Mouse (Mus musculus) kidney, adult 2 months (tissue): Measurements from ENCODE around the gene Ccdc107. TPM values are rescaled to one million over a fixed set of nuclear protein-coding genes. Genes with fewer than 3 reads are reported as not detected.
A peak's percentile ranks its signal among the peaks of the same experiment; 100 is the strongest.

Experiments
- DNase-seq: peaks from one replicate; pipeline ENCODE4 v3.0.0; 2021
- H3K27ac ChIP-seq: fragments of 200-500 bp; 2 replicates; pipeline ENCODE4 v1.5.1; 2012; ENCODE audit warnings: low read depth, low read length, control low read depth, inconsistent platforms; ENCODE audit not compliant: insufficient read depth
- H3K27me3 ChIP-seq: fragments of 200-500 bp; replicated peaks from 2 replicates; pipeline ENCODE4 v1.6.1; 2012; ENCODE audit warnings: mild to moderate bottlenecking, moderate library complexity, low read length, inconsistent platforms; ENCODE audit not compliant: control insufficient read depth, insufficient read depth
- H3K36me3 ChIP-seq: fragments of 200-500 bp; 2 replicates; pipeline ENCODE4 v1.6.1; 2012; ENCODE audit warnings: mild to moderate bottlenecking, moderate library complexity, low read length, inconsistent platforms; ENCODE audit not compliant: control insufficient read depth, insufficient read depth
- H3K4me1 ChIP-seq: fragments of 200-500 bp; 2 replicates; pipeline ENCODE4 v1.6.1; 2011; ENCODE audit warnings: low read length; ENCODE audit not compliant: control insufficient read depth, insufficient read depth
- H3K4me3 ChIP-seq: fragments of 200-500 bp; 2 replicates; pipeline ENCODE4 v1.5.1; 2011; ENCODE audit warnings: mild to moderate bottlenecking, low read depth, low read length, control low read depth; ENCODE audit not compliant: insufficient read depth
- CTCF ChIP-seq: fragments of 200-500 bp; conservative IDR thresholded peaks from 2 replicates; pipeline ENCODE4 v1.5.1; 2011; ENCODE audit warnings: low read depth, mild to moderate bottlenecking, control low read depth, low read length, moderate library complexity, mixed read lengths; ENCODE audit not compliant: insufficient read depth, insufficient read length
- POLR2A ChIP-seq: fragments of 200-500 bp; IDR thresholded peaks from one replicate; pipeline ENCODE4 v1.6.1; 2011; ENCODE audit warnings: low read depth, low read length, control low read depth
- WGBS: fragments of 180-500 bp; shearing (Covaris S2); methylation state at CpG from one replicate; pipeline ENCODE4 v1.1.7; 2018; 5-methylcytosine and 5-hydroxymethylcytosine counted together
- polyA plus RNA-seq: library from polyadenylated mRNA; depleted of rRNA; stranded (reverse); fragments of >200 nt; gene quantifications from 2 replicates; pipeline ENCODE4 v1.2.3, GENCODE M21; 2012

The Ccdc107 gene
- polyA plus RNA-seq, 1 experiment, result 529 TPM

- DNase-seq, result peak; percentile 40
- H3K27me3 ChIP-seq, result no peaks in the 10 kb centered on the region
- no peak overlapping the region for H3K4me3 ChIP-seq
- WGBS, result 66% methylated on average over 8 of the region's 8 CpGs
- H3K36me3 ChIP-seq, result no peaks in the 10 kb centered on the region
- no peak for TF ChIP-seq POLR2A
- no peak for TF ChIP-seq CTCF
- peaks cover 21% of the 10 kb centered on the region for H3K4me1 ChIP-seq
- H3K27ac ChIP-seq, result no peak overlapping the region
Measured at GRCm38 (mm10) chr4:43506074-43506473, 13.4 kb downstream of the Ccdc107 start.

GRCm38 (mm10) chr4:43506536-43507185, 14.0 kb downstream of the Ccdc107 start, which contains the start of gene Car9:
Car9 (plus strand) TSS chr4:43506966.
- no peak within 1 kb of the TSS for H3K27ac ChIP-seq
- no peaks in the 10 kb centered on the region for H3K36me3 ChIP-seq
- no peak within 1 kb of the TSS for H3K4me3 ChIP-seq
- 60% methylated on average over 9 of the region's 9 CpGs for WGBS
- H3K27me3 ChIP-seq, result no peaks in the 10 kb centered on the region
- DNase-seq, result peak; percentile 40
- peaks cover 21% of the 10 kb centered on the region for H3K4me1 ChIP-seq
- TF ChIP-seq CTCF (no peak), POLR2A (no peak)

GRCm38 (mm10) chr4:43507938-43508665, 15.4 kb downstream of the Ccdc107 start:
- TF ChIP-seq POLR2A (no peak), CTCF (no peak)
- H3K36me3 ChIP-seq, result no peaks in the 10 kb centered on the region
- no peak for DNase-seq
- WGBS, result 9% methylated on average over 22 of the region's 22 CpGs
- peaks cover 21% of the 10 kb centered on the region for H3K4me1 ChIP-seq
- peak overlapping the region; percentile 60 for H3K4me3 ChIP-seq
- H3K27me3 ChIP-seq, result no peaks in the 10 kb centered on the region
- H3K27ac ChIP-seq, result no peak overlapping the region

- WGBS, result 3% methylated on average over 13 of the region's 13 CpGs
- TF ChIP-seq POLR2A (no peak), CTCF (no peak)
- Histone ChIP-seq H3K27ac (no peak overlapping the region), H3K36me3 (no peaks in the 10 kb centered on the region), H3K27me3 (no peaks in the 10 kb centered on the region), H3K4me1 (peaks cover 18% of the 10 kb centered on the region), H3K4me3 (peak overlapping the region; percentile 60)
- peak; percentile 73 for DNase-seq
Measured at GRCm38 (mm10) chr4:43508666-43508997, 15.9 kb downstream of the Ccdc107 start.

- Histone ChIP-seq H3K4me1 (peaks cover 16% of the 10 kb centered on the region), H3K27ac (no peak overlapping the region), H3K36me3 (no peaks in the 10 kb centered on the region), H3K4me3 (peak overlapping the region; percentile 60; the same call in 1 of the 2 replicates), H3K27me3 (no peaks in the 10 kb centered on the region)
- WGBS, result 53% methylated on average over 9 of the region's 9 CpGs
- no peak for DNase-seq
- TF ChIP-seq CTCF (no peak), POLR2A (no peak)
Measured at GRCm38 (mm10) chr4:43509109-43509508, 16.4 kb downstream of the Ccdc107 start.

GRCm38 (mm10) chr4:43511675-43512454, 19.2 kb downstream of the Ccdc107 start:
- peaks cover 9% of the 10 kb centered on the region for H3K4me1 ChIP-seq
- no peak for TF ChIP-seq POLR2A
- H3K27ac ChIP-seq, result no peak overlapping the region
- no peak overlapping the region for H3K4me3 ChIP-seq
- no peaks in the 10 kb centered on the region for H3K27me3 ChIP-seq
- no peak for DNase-seq
- 81% methylated on average over 19 of the region's 19 CpGs for whole genome bisulfite sequencing
- no peaks in the 10 kb centered on the region for H3K36me3 ChIP-seq

- Histone ChIP-seq H3K4me1 (peaks cover 8% of the 10 kb centered on the region), H3K27me3 (no peaks in the 10 kb centered on the region), H3K27ac (no peak overlapping the region), H3K4me3 (no peak overlapping the region), H3K36me3 (no peaks in the 10 kb centered on the region)
- 77% methylated on average over 7 of the region's 7 CpGs for WGBS
- TF ChIP-seq POLR2A (no peak), CTCF (no peak)
- no peak for DNase-seq
Measured at GRCm38 (mm10) chr4:43512653-43513052, 20.0 kb downstream of the Ccdc107 start.
